Comparison of ENCODE assay signal across 7 mouse cellular contexts in genomic region chr12:110844227-110845130, GRCm38 (mm10). TPM values are rescaled to one million over a fixed set of nuclear protein-coding genes. Genes with fewer than 3 reads are reported as not detected.
DNase-seq lines count a peak whose midpoint lies in the region; ATAC-seq and TF ChIP-seq lines count a peak whose summit lies in the region.

No protein-coding gene starts in this region.

- no peaks in the 10 kb centered on the region for H3K36me3 ChIP-seq in limb, embryonic 15.5 days
- no peaks in the 10 kb centered on the region for H3K36me3 ChIP-seq in midbrain, embryonic 13.5 days

- H3K27ac ChIP-seq in cortical plate, adult 2 months (ENCODE audit: insufficient read depth, low read length): no peak overlapping the region
- H3K27ac ChIP-seq in limb, embryonic 15.5 days: peak overlapping the region; percentile 80
- H3K27ac ChIP-seq in midbrain, embryonic 13.5 days: no peak overlapping the region

- peak overlapping the region; percentile 24; the same call in 1 of the 2 replicates for H3K9ac ChIP-seq in limb, embryonic 15.5 days
- peak overlapping the region; percentile 55 for H3K9ac ChIP-seq in midbrain, embryonic 13.5 days (replicated peaks)

- TF ChIP-seq POLR2A in cortical plate, adult 2 months (IDR thresholded peaks at IDR 0.05; ENCODE audit: extremely low read depth, insufficient read depth, low read length): no peak

- 0 out of 2 replicates have a peak, but pooled peaks have one; percentile 9 for ATAC-seq in limb, embryonic 15.5 days (ENCODE audit: insufficient number of reproducible peaks, low FRiP score, low TSS enrichment, low read depth)
- ATAC-seq in midbrain, embryonic 13.5 days: no peak
- no peak for ATAC-seq in activated CD4-positive, CD25-positive, alpha-beta regulatory T cell, adult 4 months

- WGBS in limb, embryonic 15.5 days: 2% methylated on average over 42 of the region's 42 CpGs
- 1% methylated on average over 42 of the region's 42 CpGs for WGBS in midbrain, embryonic 13.5 days

- no peaks in the 10 kb centered on the region; the same call in 1 of the 2 replicates for H3K4me1 ChIP-seq in cortical plate, adult 2 months (ENCODE audit: control insufficient read depth, insufficient read depth, low read length)
- peaks cover 20% of the 10 kb centered on the region for H3K4me1 ChIP-seq in limb, embryonic 15.5 days
- peaks cover 41% of the 10 kb centered on the region for H3K4me1 ChIP-seq in midbrain, embryonic 13.5 days (replicated peaks)

- peak overlapping the region; percentile 78 for H3K4me2 ChIP-seq in limb, embryonic 15.5 days
- H3K4me2 ChIP-seq in midbrain, embryonic 13.5 days (replicated peaks): peak overlapping the region; percentile 57

- H3K4me3 ChIP-seq in cortical plate, adult 2 months (ENCODE audit: insufficient read depth, low read length): peak overlapping the region; percentile 35
- peak overlapping the region; percentile 52 for H3K4me3 ChIP-seq in limb, embryonic 15.5 days
- peak overlapping the region; percentile 43 for H3K4me3 ChIP-seq in midbrain, embryonic 13.5 days (replicated peaks)

- intact Hi-C loops in heart, postnatal 10 days (cut with DNase I): loop anchor here (2.0 to 10.0 kb wide), 6 partner anchors 106 to 412 kb away; partner anchors contain the start of genes Hsp90aa1 and Ppp2r5c

- H3K27me3 ChIP-seq in limb, embryonic 15.5 days: peaks cover 22% of the 10 kb centered on the region
- H3K27me3 ChIP-seq in midbrain, embryonic 13.5 days: peaks cover 50% of the 10 kb centered on the region

- no peak for TF ChIP-seq CTCF in cortical plate, adult 2 months (IDR thresholded peaks at IDR 0.05; ENCODE audit: extremely low read depth, insufficient read depth, low read length)

- no peaks in the 10 kb centered on the region for H3K9me3 ChIP-seq in limb, embryonic 15.5 days
- no peaks in the 10 kb centered on the region for H3K9me3 ChIP-seq in midbrain, embryonic 13.5 days

- DNase-seq in urinary bladder, postnatal 14 days (ENCODE audit: low spot score): peak; percentile 44
- DNase-seq in urinary bladder, adult 2 months (ENCODE audit: low spot score): no peak
- DNase-seq in heart, postnatal 10 days: peak; percentile 58 to 59

RNA-seq across cellular contexts. Expression of gene Mok, which starts 3.7 kb away (rescaled TPM):
- polyA plus RNA-seq in urinary bladder, adult 2 months (2012; rRNA removed): 1.1 and 1.2 TPM in 2 replicates
- 10.6 and 12.4 TPM in 2 replicates for polyA plus RNA-seq in cortical plate, adult 2 months (2012; rRNA removed)
- total RNA-seq in heart, postnatal 10 days (2021): under 1 TPM; 0.57 to 0.62 TPM
- 3.6 and 4.3 TPM in 2 replicates for polyA plus RNA-seq in limb, embryonic 15.5 days (2015; fragmentation: Nextera tagmentation; extraction: Ambion mirVana)
- 12.1 and 12.2 TPM in 2 replicates for polyA plus RNA-seq in midbrain, embryonic 13.5 days (2015; fragmentation: Nextera tagmentation; extraction: Ambion mirVana)
- under 1 TPM; 0.22 to 0.29 TPM for polyA plus RNA-seq in activated CD4-positive, CD25-positive, alpha-beta regulatory T cell, adult 4 months (2017; shearing (Covaris generic))

RNA-seq across cellular contexts. Expression of gene Zfp839, which starts 5.6 kb away (rescaled TPM):
- polyA plus RNA-seq in urinary bladder, adult 2 months (2012; rRNA removed): 8.5 and 10.1 TPM in 2 replicates
- polyA plus RNA-seq in cortical plate, adult 2 months (2012; rRNA removed): 7.0 and 7.8 TPM in 2 replicates
- total RNA-seq in heart, postnatal 10 days (2021): 1 to 10 TPM; 7.1 to 7.4 TPM
- 6.5 and 8.8 TPM in 2 replicates for polyA plus RNA-seq in limb, embryonic 15.5 days (2015; fragmentation: Nextera tagmentation; extraction: Ambion mirVana)
- 3.9 and 4.3 TPM in 2 replicates for polyA plus RNA-seq in midbrain, embryonic 13.5 days (2015; fragmentation: Nextera tagmentation; extraction: Ambion mirVana)
- polyA plus RNA-seq in activated CD4-positive, CD25-positive, alpha-beta regulatory T cell, adult 4 months (2017; shearing (Covaris generic)): 1 to 10 TPM; 1.2 to 2.2 TPM

RNA-seq across cellular contexts. Expression of gene Cinp, which starts 44.5 kb away (rescaled TPM):
- 49.9 and 61.5 TPM in 2 replicates for polyA plus RNA-seq in urinary bladder, adult 2 months (2012; rRNA removed)
- polyA plus RNA-seq in cortical plate, adult 2 months (2012; rRNA removed): 116 and 121 TPM in 2 replicates
- 10 to 100 TPM; 37.0 to 43.9 TPM for total RNA-seq in heart, postnatal 10 days (2021)
- polyA plus RNA-seq in limb, embryonic 15.5 days (2015; fragmentation: Nextera tagmentation; extraction: Ambion mirVana): 74.8 and 76.2 TPM in 2 replicates
- 64.7 and 67.4 TPM in 2 replicates for polyA plus RNA-seq in midbrain, embryonic 13.5 days (2015; fragmentation: Nextera tagmentation; extraction: Ambion mirVana)
- polyA plus RNA-seq in activated CD4-positive, CD25-positive, alpha-beta regulatory T cell, adult 4 months (2017; shearing (Covaris generic)): 10 to 100 TPM; 34.1 to 38.1 TPM

RNA-seq across cellular contexts. Expression of gene Tecpr2, which starts 44.6 kb away (rescaled TPM):
- polyA plus RNA-seq in urinary bladder, adult 2 months (2012; rRNA removed): 5.3 and 5.4 TPM in 2 replicates
- polyA plus RNA-seq in cortical plate, adult 2 months (2012; rRNA removed): 35.3 and 36.9 TPM in 2 replicates
- total RNA-seq in heart, postnatal 10 days (2021): 1 to 10 TPM; 5.2 to 6.3 TPM
- 3.2 and 3.8 TPM in 2 replicates for polyA plus RNA-seq in limb, embryonic 15.5 days (2015; fragmentation: Nextera tagmentation; extraction: Ambion mirVana)
- 6.2 and 6.8 TPM in 2 replicates for polyA plus RNA-seq in midbrain, embryonic 13.5 days (2015; fragmentation: Nextera tagmentation; extraction: Ambion mirVana)
- 1 to 10 TPM in 1 of 2 experiments, under 1 TPM in 1; 0.61 to 1.2 TPM for polyA plus RNA-seq in activated CD4-positive, CD25-positive, alpha-beta regulatory T cell, adult 4 months (2017; shearing (Covaris generic))
